Mouse (Mus musculus): Measurements from ENCODE around the gene Baiap2. TPM values are rescaled to one million over a fixed set of nuclear protein-coding genes. Genes with fewer than 3 reads are reported as not detected.

The Baiap2 gene
- polyA plus RNA-seq, 1 experiment from 2014 or later = 17.7 TPM

GRCm38 (mm10) chr11:119952429-119953224 lies 10.1 kb downstream of the Baiap2 start:
- no peak overlapping the region for H3K4me2 ChIP-seq (ENCODE audit: low read depth, severe bottlenecking)

GRCm38 (mm10) chr11:119954233-119954632 lies 11.7 kb downstream of the Baiap2 start:
- ATAC-seq (ENCODE audit: insufficient number of reproducible peaks, low FRiP score, low TSS enrichment, low read depth) (no peak), DNase-seq (ENCODE audit: low spot score) (no peak)
- H3K27ac ChIP-seq (replicated peaks; ENCODE audit: low read depth, low read length) = no peak overlapping the region
- no peaks in the 10 kb centered on the region for H3K9me3 ChIP-seq (ENCODE audit: control insufficient read depth, low read length)
- H3K4me2 ChIP-seq (ENCODE audit: low read depth, severe bottlenecking) = no peak overlapping the region
- H3K36me3 ChIP-seq (ENCODE audit: control insufficient read depth, insufficient read depth, low read length) = no peaks in the 10 kb centered on the region
- WGBS = 69% methylated on average over 4 of the region's 4 CpGs
- no peaks in the 10 kb centered on the region for H3K27me3 ChIP-seq (ENCODE audit: control insufficient read depth, insufficient read depth, low read length)
- H3K9ac ChIP-seq (ENCODE audit: low read length) = no peak overlapping the region
- no peaks in the 10 kb centered on the region for H3K4me1 ChIP-seq (ENCODE audit: control insufficient read depth, insufficient read depth, low read length)
- H3K4me3 ChIP-seq (ENCODE audit: low read depth, low read length) = no peak overlapping the region

More at GRCm38 (mm10) chr11:119952429-119953224, 10.1 kb downstream of the Baiap2 start:
- ATAC-seq (ENCODE audit: insufficient number of reproducible peaks, low FRiP score, low TSS enrichment, low read depth) (no peak), DNase-seq (ENCODE audit: low spot score) (no peak)
- Histone ChIP-seq H3K27ac (replicated peaks; ENCODE audit: low read depth, low read length) (no peak overlapping the region), H3K4me3 (ENCODE audit: low read depth, low read length) (no peak overlapping the region), H3K27me3 (ENCODE audit: control insufficient read depth, insufficient read depth, low read length) (no peaks in the 10 kb centered on the region), H3K4me1 (ENCODE audit: control insufficient read depth, insufficient read depth, low read length) (no peaks in the 10 kb centered on the region), H3K36me3 (ENCODE audit: control insufficient read depth, insufficient read depth, low read length) (no peaks in the 10 kb centered on the region), H3K9me3 (ENCODE audit: control insufficient read depth, low read length) (no peaks in the 10 kb centered on the region), H3K9ac (ENCODE audit: low read length) (no peak overlapping the region)
- WGBS = 80% methylated on average over 5 of the region's 5 CpGs

- no peak overlapping the region for H3K27ac ChIP-seq (replicated peaks; ENCODE audit: low read depth, low read length)
- 76% methylated on average over 2 of the region's 2 CpGs for WGBS
These were observed 12.3 kb downstream of the Baiap2 start for GRCm38 (mm10) chr11:119954749-119955337.

GRCm38 (mm10) chr11:119955432-119955831 lies 12.9 kb downstream of the Baiap2 start:
- H3K27me3 ChIP-seq (ENCODE audit: control insufficient read depth, insufficient read depth, low read length) = no peaks in the 10 kb centered on the region

More at GRCm38 (mm10) chr11:119954749-119955337, 12.3 kb downstream of the Baiap2 start:
- Histone ChIP-seq H3K36me3 (ENCODE audit: control insufficient read depth, insufficient read depth, low read length) (no peaks in the 10 kb centered on the region; the same call in 1 of the 2 replicates), H3K9me3 (ENCODE audit: control insufficient read depth, low read length) (no peaks in the 10 kb centered on the region), H3K9ac (ENCODE audit: low read length) (no peak overlapping the region), H3K4me2 (ENCODE audit: low read depth, severe bottlenecking) (no peak overlapping the region), H3K27me3 (ENCODE audit: control insufficient read depth, insufficient read depth, low read length) (no peaks in the 10 kb centered on the region), H3K4me3 (ENCODE audit: low read depth, low read length) (no peak overlapping the region), H3K4me1 (ENCODE audit: control insufficient read depth, insufficient read depth, low read length) (no peaks in the 10 kb centered on the region)
- ATAC-seq (ENCODE audit: insufficient number of reproducible peaks, low FRiP score, low TSS enrichment, low read depth) = no peak
- DNase-seq (ENCODE audit: low spot score) = no peak

DNA sequence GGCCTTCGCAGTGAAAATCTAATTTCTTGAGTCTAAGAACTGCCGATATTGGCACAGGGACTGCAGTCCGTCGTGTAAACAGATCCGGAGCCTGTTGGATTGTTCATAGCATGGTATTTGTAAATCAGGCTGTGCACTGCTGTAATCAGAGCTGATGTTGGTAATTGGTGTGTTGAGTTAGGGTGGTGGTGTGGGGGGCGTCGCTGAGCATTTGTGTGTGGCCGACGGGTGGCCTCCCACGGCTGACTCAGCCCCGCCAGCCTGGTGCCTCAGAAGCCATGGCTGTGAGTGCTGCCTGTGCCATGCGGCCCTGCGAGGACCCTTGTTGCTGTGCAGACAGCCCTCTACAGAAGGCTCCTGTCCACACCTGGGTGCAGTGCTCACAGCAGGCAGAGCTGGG lies 14.0 kb downstream of the Baiap2 start:
- ATAC-seq (ENCODE audit: insufficient number of reproducible peaks, low FRiP score, low TSS enrichment, low read depth) (no peak), DNase-seq (ENCODE audit: low spot score) (no peak)
- Histone ChIP-seq H3K4me2 (ENCODE audit: low read depth, severe bottlenecking) (no peak overlapping the region), H3K27me3 (ENCODE audit: control insufficient read depth, insufficient read depth, low read length) (no peaks in the 10 kb centered on the region), H3K9ac (ENCODE audit: low read length) (no peak overlapping the region), H3K4me3 (ENCODE audit: low read depth, low read length) (no peak overlapping the region), H3K4me1 (ENCODE audit: control insufficient read depth, insufficient read depth, low read length) (no peaks in the 10 kb centered on the region), H3K27ac (replicated peaks; ENCODE audit: low read depth, low read length) (no peak overlapping the region), H3K36me3 (ENCODE audit: control insufficient read depth, insufficient read depth, low read length) (no peaks in the 10 kb centered on the region; the same call in 1 of the 2 replicates), H3K9me3 (ENCODE audit: control insufficient read depth, low read length) (no peaks in the 10 kb centered on the region)
- 86% methylated on average over 13 of the region's 13 CpGs for WGBS

More at GRCm38 (mm10) chr11:119955432-119955831, 12.9 kb downstream of the Baiap2 start:
- no peak overlapping the region for H3K27ac ChIP-seq (replicated peaks; ENCODE audit: low read depth, low read length)
- H3K4me2 ChIP-seq (ENCODE audit: low read depth, severe bottlenecking) = no peak overlapping the region
- ATAC-seq (ENCODE audit: insufficient number of reproducible peaks, low FRiP score, low TSS enrichment, low read depth) (no peak), DNase-seq (ENCODE audit: low spot score) (no peak)
- no peak overlapping the region for H3K9ac ChIP-seq (ENCODE audit: low read length)
- no peak overlapping the region for H3K4me3 ChIP-seq (ENCODE audit: low read depth, low read length)
- no peaks in the 10 kb centered on the region for H3K9me3 ChIP-seq (ENCODE audit: control insufficient read depth, low read length)
- no peaks in the 10 kb centered on the region for H3K4me1 ChIP-seq (ENCODE audit: control insufficient read depth, insufficient read depth, low read length)
- H3K36me3 ChIP-seq (ENCODE audit: control insufficient read depth, insufficient read depth, low read length) = no peaks in the 10 kb centered on the region; the same call in 1 of the 2 replicates
- WGBS = 57% methylated on average over 3 of the region's 3 CpGs

- Histone ChIP-seq H3K4me2 (ENCODE audit: low read depth, severe bottlenecking) (no peak overlapping the region), H3K27ac (replicated peaks; ENCODE audit: low read depth, low read length) (no peak overlapping the region), H3K9me3 (ENCODE audit: control insufficient read depth, low read length) (no peaks in the 10 kb centered on the region), H3K27me3 (ENCODE audit: control insufficient read depth, insufficient read depth, low read length) (no peaks in the 10 kb centered on the region), H3K36me3 (ENCODE audit: control insufficient read depth, insufficient read depth, low read length) (no peaks in the 10 kb centered on the region; the same call in 1 of the 2 replicates), H3K4me3 (ENCODE audit: low read depth, low read length) (no peak overlapping the region), H3K4me1 (ENCODE audit: control insufficient read depth, insufficient read depth, low read length) (no peaks in the 10 kb centered on the region), H3K9ac (ENCODE audit: low read length) (no peak overlapping the region)
- no peak for DNase-seq (ENCODE audit: low spot score)
- 88% methylated on average over 7 of the region's 7 CpGs for WGBS
- no peak for ATAC-seq (ENCODE audit: insufficient number of reproducible peaks, low FRiP score, low TSS enrichment, low read depth)
These were observed 16.3 kb downstream of the Baiap2 start for GRCm38 (mm10) chr11:119958856-119959255.

GRCm38 (mm10) chr11:119959714-119960113 lies 17.2 kb downstream of the Baiap2 start:
- H3K4me2 ChIP-seq (ENCODE audit: low read depth, severe bottlenecking) = no peak overlapping the region
- DNase-seq (ENCODE audit: low spot score) = no peak
- WGBS = 78% methylated on average over 4 of the region's 4 CpGs
- H3K9ac ChIP-seq (ENCODE audit: low read length) = no peak overlapping the region
- no peak for ATAC-seq (ENCODE audit: insufficient number of reproducible peaks, low FRiP score, low TSS enrichment, low read depth)
- H3K36me3 ChIP-seq (ENCODE audit: control insufficient read depth, insufficient read depth, low read length) = no peaks in the 10 kb centered on the region; the same call in 1 of the 2 replicates
- H3K4me3 ChIP-seq (ENCODE audit: low read depth, low read length) = no peak overlapping the region
- H3K27me3 ChIP-seq (ENCODE audit: control insufficient read depth, insufficient read depth, low read length) = no peaks in the 10 kb centered on the region
- no peaks in the 10 kb centered on the region for H3K9me3 ChIP-seq (ENCODE audit: control insufficient read depth, low read length)
- no peak overlapping the region for H3K27ac ChIP-seq (replicated peaks; ENCODE audit: low read depth, low read length)
- H3K4me1 ChIP-seq (ENCODE audit: control insufficient read depth, insufficient read depth, low read length) = no peaks in the 10 kb centered on the region

DNA sequence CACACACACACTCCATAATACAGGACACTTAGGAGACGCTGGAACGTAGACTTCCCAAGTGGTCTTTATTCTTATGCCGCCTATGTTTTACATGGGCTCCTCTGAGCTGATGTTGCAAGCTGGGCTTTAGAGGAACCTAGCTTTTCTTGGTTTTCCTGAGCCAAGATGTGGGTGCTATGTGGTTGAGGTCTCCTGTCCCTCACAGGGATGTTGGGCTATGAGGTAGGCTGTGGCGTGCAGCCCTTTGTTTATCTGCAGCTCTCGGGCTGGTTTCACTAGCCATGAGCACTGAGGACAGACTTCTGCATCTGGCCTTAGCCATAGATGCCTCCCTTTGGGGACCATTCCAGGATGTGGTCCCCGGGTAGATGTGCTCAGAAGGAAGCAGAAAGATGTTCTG lies 18.1 kb downstream of the Baiap2 start:
- WGBS = 87% methylated on average over 6 of the region's 6 CpGs
- no peaks in the 10 kb centered on the region; the same call in 1 of the 2 replicates for H3K36me3 ChIP-seq (ENCODE audit: control insufficient read depth, insufficient read depth, low read length)
- no peak overlapping the region for H3K4me3 ChIP-seq (ENCODE audit: low read depth, low read length)
- H3K27me3 ChIP-seq (ENCODE audit: control insufficient read depth, insufficient read depth, low read length) = no peaks in the 10 kb centered on the region
- ATAC-seq (ENCODE audit: insufficient number of reproducible peaks, low FRiP score, low TSS enrichment, low read depth) (no peak), DNase-seq (ENCODE audit: low spot score) (no peak)
- no peak overlapping the region for H3K9ac ChIP-seq (ENCODE audit: low read length)
- H3K9me3 ChIP-seq (ENCODE audit: control insufficient read depth, low read length) = no peaks in the 10 kb centered on the region
- H3K27ac ChIP-seq (replicated peaks; ENCODE audit: low read depth, low read length) = no peak overlapping the region
- no peaks in the 10 kb centered on the region for H3K4me1 ChIP-seq (ENCODE audit: control insufficient read depth, insufficient read depth, low read length)
- H3K4me2 ChIP-seq (ENCODE audit: low read depth, severe bottlenecking) = no peak overlapping the region

Measured in limb, embryonic 11.5 days (tissue).